Mouse (Mus musculus) ovary, postnatal 10 days (tissue): ENCODE measurements around the gene Epha3.

ENCODE experiments used
- DNase-seq: peaks from one replicate; pipeline ENCODE4 v3.0.0; 2022; ENCODE audit warnings: low spot score

The Epha3 gene

GRCm38 (mm10) chr16:63863913-63864330, at the start of gene Epha3:
TSS of gene Epha3 (minus strand) at chr16:63864175.
- peak; percentile 36 for DNase-seq

DNA sequence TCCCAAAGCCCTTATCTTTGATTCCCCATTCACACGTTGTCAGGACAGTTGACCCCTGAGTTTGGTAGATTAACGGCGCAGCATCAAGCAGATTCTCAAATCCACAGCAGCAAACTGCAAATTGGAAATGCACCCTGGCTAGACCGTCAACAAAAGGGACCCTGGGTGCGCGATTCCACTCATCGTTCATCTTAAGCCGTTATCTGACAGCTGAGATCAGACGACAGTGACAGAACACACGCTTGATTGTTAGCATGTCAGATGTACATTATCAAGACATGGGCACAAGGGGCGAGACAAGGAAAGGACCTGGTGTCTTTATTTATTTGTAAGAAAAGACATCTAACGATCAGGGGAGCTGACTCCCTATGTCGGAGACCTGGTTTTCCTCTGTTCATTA, 39.5 kb upstream of the Epha3 start:
- no peak for DNase-seq

- no peak for DNase-seq
These were observed 17.2 kb upstream of the Epha3 start for GRCm38 (mm10) chr16:63881190-63881589.

DNA sequence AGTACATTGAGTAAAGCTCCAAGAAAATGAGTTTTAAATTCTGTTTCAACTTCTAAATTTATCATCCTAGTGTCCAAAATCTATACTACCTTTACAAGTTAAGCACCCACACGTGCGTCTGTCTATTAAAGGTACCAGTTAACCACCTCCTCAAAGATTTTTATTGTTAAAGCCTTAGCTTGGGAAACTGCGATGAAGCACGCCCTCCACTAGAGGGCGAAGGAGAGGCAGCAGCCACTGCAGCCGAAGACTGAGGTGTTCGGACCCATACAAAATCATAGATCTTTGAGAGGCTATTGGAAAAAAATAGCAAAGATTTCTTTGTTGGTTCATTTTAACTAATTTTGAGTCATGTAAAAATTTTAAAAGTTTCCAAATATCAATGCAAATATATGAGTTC, 8.3 kb upstream of the Epha3 start:
- no peak for DNase-seq

DNA sequence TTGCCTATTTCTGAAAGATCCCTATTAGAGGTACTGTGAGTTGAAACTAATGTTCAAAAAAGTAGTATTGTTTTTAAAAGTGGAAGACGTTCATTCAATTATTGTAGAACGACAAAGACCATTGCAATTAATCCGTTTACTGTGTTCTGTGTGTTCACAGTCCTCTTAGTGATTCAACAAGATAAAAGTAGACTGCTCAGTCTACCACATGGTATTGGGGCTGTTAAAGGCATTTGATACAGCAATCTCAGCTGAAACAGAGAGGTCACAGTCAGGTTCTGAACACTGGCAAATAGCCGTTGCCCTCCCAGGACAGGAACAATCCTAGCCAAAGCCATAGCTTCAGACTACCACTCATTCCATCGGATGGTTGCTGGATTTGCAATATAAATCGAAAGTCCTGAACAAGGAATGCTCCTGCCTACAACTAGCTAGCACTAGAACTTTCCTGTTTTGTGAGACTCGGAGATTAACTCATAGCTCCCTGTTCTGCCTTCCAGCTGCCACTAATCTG, 545 bp upstream of the Epha3 start:
- no peak for DNase-seq

DNA sequence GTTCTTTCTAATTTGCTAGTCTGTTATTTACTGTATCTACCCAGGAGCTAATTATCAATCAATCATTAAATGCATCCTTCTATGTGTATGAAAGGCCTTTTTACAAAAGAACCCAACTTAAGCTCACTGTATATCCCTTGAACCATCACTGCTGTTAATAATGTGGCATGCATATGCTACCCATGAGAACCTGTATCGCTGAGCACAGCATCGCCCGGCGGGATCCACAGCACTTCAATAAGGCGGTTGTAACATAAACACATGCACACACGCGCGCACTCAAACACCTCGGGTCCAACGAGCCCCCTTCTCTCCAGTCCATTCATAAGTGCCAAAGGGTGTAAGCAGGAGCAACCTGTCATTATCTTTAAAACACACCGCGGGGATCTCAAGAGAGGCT, 794 bp downstream of the Epha3 start:
- no peak for DNase-seq

DNA sequence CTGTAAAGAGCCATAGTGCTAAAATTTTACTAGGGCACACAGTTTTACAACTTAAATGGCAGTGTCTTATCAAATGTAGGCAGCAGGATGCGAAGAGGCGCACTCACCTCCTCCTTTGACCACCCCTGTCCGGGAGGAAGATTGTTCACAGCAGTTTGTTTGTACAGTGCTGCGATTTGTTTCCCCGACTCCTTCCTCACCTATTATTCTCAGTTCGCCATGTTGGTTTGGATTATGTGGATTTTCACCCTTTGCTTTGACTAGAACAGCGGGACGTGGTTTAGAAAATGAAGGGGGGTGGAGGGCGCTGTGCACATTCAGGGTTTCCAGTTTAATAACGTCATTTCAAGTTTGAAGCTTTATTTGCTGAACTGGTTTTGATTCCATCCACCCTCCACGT, 6.4 kb downstream of the Epha3 start:
- DNase-seq: no peak

DNA sequence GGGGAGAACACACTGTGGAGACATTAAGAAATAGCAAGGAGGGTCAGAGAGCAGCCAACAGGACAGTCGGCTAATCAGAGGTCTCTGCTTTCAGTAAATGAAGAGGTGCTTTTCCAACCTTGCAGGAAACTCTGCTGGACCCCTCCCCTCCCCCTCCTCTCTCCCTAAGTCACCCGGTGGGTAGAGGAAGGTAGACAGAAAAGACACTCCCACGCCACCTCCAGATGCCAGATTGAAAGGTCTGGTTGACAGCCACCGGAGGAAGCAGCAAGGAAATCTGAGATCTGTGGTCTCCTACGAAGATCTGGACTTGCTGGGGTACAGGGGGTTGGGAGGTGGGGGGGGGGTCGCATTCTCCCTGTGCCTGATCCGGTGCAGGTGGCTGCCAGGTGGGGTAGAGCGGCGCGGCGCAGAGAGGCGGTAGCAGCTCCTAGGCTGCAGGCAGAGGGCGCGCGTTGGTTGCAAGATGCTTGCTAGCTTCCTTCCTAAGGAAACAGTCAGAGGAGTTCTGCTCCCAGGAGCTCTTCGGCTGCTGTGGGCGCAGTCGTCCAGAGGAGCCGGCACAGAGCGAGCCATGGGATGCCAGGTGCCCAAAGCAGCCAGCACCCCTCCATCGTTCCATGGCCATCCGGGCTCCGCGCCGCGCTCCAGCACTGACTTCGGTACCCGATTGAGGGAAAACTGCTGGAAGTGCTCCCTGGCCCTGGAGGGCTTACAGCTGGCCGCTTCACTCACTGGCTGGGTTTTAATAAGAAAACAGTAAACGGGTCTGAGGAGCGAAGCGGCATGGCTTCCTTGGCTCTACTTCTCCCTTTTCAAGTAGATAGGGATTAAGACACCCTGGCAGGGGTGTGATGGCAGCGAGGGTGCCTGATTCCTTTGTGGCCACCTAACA, 7.1 kb downstream of the Epha3 start:
- peak; percentile 42 for DNase-seq

- DNase-seq: no peak
These were observed 13.7 kb downstream of the Epha3 start for GRCm38 (mm10) chr16:63850297-63850696.

- no peak for DNase-seq
These were observed 21.1 kb downstream of the Epha3 start for GRCm38 (mm10) chr16:63842911-63843310.

- DNase-seq: no peak
These were observed 26.5 kb downstream of the Epha3 start for GRCm38 (mm10) chr16:63837466-63837865.

- no peak for DNase-seq
These were observed 42.8 kb downstream of the Epha3 start for GRCm38 (mm10) chr16:63821164-63821563.

DNA sequence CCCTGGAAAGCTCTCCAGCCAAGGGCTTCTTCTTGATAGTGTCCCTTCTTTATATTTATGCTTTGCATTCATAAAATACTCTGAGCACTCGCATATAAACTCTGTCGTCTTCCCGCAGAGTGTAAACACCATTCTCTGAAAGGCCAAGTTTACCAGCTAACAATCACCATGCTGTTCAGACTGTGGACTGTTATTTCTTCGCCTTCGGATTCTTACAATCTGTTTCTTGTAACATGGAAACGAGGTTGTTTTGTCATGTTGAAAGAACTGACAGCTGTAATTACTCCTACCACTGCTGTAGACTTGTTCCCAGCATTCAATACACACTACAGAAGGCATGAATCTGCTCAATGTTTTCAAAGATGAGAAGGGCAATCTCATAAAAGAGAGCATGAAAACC, 46.4 kb downstream of the Epha3 start:
- DNase-seq: no peak

- no peak for DNase-seq
These were observed 47.3 kb downstream of the Epha3 start for GRCm38 (mm10) chr16:63816672-63817071.

DNA sequence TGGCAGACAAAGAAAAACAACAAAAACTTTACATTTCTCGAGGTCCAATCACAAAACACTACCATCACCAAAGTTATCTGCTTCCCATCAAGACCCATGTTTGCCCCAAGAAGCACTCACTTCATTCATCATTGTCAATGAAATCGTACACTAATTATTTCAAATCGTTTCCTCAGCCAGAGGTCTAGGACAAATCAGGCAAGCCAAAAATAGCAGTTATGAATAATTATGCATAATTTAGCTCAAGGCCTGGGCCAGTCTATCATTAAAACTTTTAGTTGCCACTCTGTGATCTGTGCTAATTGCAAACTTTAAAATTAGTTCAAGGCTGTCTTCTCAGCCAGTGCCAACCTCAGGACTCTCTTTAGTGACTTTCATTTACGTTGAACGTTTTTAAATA, 54.1 kb downstream of the Epha3 start:
- no peak for DNase-seq

DNA sequence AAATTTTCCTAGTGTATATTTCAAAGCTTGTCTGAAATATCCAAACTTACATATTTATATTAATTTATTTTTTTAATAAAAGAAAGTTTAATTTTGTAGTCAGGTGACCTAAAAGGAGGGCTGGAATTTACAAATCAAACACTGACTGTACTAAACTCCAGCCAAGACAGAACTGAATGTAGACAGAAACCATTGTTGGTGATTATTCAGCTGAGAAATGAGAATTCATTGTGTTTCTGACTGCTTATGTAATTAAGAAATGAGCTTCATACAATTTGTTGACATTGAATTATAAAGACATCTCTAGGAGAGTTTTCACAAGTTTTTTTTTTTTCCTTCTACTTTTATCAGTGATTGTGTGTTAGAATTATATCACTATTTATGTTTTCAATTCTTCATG, 55.0 kb downstream of the Epha3 start:
- DNase-seq: no peak

DNA sequence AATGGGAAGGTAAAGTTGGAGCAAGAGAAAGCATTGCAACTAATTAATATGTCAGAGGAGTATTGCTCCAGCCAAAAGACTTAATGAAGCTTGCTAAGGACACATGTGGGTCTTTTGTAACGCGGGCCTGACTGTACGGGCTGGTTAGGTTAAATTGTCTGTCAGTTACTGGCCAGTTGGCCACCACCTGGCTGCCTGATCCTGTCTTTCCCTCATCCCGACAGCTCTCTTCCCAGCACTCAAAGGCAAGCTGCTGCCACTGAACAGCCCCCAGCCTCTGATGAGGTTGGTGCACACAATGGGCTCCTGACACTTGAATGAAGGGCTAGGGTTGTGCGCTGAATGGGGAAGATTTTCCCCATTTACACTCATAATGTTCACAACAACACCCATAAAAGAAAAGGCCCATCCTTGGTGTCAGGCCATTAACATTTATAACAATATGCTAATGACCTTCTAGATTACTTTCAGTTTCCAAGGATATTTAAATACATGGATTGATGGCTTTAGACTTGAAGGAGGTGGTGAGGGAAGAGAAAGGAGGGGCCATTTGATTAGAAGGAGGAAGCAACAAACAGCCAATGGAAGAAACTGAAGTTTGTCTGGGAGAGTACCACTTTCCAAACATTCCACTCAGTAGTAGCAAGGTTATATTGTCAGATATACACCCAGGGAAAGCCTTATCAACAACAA, 57.4 kb downstream of the Epha3 start:
- no peak for DNase-seq

DNA sequence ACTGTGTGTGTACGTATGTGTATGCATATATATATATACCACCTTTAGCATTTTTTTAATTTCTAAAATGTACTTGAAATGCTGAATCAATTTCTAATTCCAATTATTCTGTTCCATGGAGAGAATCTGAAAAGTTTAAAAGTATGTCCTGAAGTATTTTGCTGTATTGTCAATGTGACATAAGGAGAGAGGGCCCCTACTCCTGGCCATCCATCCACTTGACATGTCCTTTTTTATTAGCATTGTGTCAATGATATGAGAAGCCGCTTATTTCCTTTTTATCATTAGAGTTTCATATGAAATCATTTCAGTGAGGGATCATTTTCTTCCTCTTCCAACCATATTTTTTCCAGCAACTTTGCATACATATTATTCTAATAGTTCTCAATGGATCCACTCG, 58.0 kb downstream of the Epha3 start:
- no peak for DNase-seq

DNA sequence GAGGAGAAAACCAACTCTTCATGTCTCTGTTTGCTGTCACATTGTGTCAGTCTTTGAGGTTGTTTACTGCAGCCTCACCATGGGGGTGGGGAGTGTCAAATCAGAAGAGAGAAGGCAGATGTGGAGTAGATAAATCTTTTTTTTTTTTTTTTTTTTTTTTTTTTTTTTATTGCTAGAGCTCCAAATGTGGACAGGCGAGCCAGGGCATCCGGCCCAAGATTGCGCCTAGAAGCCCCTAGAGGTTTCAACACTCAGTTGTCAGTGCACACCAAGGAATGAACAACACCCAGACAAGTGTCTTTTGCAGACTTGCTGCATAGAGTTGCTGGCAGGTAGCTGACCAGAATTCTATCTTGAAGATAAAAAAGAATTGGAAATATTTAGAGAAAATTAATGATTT, 62.5 kb downstream of the Epha3 start:
- no peak for DNase-seq

DNA sequence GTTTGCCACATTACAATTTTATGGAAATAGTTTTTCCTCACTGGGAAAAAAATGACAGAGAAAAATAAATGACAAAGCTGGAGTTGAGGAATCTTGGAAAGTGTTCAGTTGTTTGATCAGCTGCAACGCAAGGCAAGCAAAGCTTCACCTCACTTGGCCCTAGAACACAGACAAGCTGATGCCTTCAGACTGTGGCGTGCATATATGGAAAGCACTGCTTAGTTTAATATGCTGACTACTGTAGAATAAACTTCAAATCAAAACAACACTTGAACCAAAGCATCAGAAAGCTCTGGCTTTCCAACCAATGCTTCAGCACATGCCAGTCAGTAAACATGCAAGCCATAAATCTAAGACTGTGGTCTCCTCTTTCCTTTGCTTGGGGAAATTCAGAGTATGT, 65.6 kb downstream of the Epha3 start:
- no peak for DNase-seq

- DNase-seq: no peak
These were observed 69.7 kb downstream of the Epha3 start for GRCm38 (mm10) chr16:63794292-63794691.

GRCm38 (mm10) chr16:63793805-63794204, 70.2 kb downstream of the Epha3 start:
- DNase-seq: no peak

DNA sequence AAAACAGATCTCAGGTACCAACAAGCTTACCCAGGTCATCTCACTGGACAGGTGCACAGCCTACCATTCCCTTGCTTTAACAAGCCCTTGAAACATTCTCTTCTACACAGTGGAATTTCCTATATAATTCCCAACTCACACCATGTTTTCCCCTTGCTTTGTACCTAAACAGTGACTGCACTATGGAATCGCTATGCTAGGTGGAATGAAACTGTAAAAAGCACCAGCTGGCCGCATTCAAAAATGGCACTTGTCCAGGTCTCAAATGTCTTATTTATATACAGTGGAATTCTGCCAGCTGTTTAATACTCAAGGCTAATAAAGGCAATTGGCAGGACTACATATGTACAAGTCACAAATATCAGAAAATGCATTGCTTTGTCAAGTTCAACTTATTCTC, 71.9 kb downstream of the Epha3 start:
- no peak for DNase-seq
